In the genomic region with DNA sequence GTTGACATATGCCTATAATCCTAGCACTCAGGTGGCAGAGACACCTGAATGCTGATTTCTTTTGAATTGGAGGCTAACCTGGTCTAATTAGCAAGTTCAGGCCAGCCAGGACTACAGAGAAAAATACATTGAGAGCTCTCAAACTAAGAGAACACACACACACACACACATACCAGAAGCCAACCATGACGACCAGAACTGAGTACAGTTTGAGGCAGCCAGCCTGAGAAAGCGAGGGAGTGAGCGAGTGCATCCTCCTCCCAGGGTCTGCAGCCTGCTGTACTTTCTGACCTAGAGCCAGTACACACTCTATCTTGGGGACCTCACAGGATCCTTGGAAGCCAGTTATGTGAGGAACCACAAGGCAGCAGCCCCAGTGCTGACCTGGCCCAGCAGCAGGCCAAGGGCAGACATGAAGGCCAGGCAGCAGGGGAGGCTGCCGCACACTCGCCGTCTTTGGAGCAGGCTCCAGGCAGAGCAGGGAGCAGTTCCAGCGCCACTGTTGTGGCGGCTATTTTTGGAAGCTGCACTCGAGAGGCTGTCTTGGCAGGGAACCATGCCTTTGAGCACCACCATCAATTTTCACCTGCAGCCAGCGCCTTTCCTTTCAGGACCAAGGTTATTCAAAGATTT, we compare ENCODE assay signal across 9 mouse cellular contexts.
A peak's percentile ranks its signal among the peaks of the same experiment; 100 is the strongest.
DNase-seq lines count a peak whose midpoint lies in the region; ATAC-seq and TF ChIP-seq lines count a peak whose summit lies in the region.
"Had no signal": no experiment of that assay in that cellular context is flagged by ENCODE, and none has a peak within 500 bp of the region (broad histone marks: within the 10 kb centered on the region; RNA-seq: fewer than 3 reads in every experiment).

No protein-coding gene starts in this region.

- ATAC-seq in hindbrain, embryonic 14.5 days (ENCODE audit: low FRiP score): no peak
- peak; percentile 76 for ATAC-seq in heart, postnatal 0 days (ENCODE audit: insufficient read depth, low read depth)
- ATAC-seq in lung, embryonic 14.5 days (ENCODE audit: insufficient read depth): no peak
- ATAC-seq in megakaryocyte, adult 5-6 weeks (ENCODE audit: poor library complexity, severe bottlenecking): no peak
- no peak for ATAC-seq in CD4-positive, CD25-positive, alpha-beta regulatory T cell, adult 4 months

- H3K27ac ChIP-seq in hindbrain, embryonic 14.5 days: peak overlapping the region; percentile 44; the same call in 1 of the 2 replicates
- H3K27ac ChIP-seq in hindbrain, embryonic 10.5 days: no peak overlapping the region; the same call in 1 of the 2 replicates
- H3K27ac ChIP-seq in heart, postnatal 0 days (ENCODE audit: low read depth): peak overlapping the region; percentile 73
- peak overlapping the region; percentile 58; the same call in 1 of the 2 replicates for H3K27ac ChIP-seq in lung, embryonic 14.5 days (ENCODE audit: low read depth)

- no peak overlapping the region for H3K4me2 ChIP-seq in hindbrain, embryonic 14.5 days (replicated peaks)
- no peak overlapping the region for H3K4me2 ChIP-seq in heart, postnatal 0 days (ENCODE audit: low read depth, low read length)
- H3K4me2 ChIP-seq in lung, embryonic 14.5 days: no peak overlapping the region

- peak; percentile 66 for DNase-seq in hindbrain, embryonic 14.5 days (ENCODE audit: low spot score)
- no peak for DNase-seq in hindbrain, embryonic 10.5 days (ENCODE audit: low spot score)
- DNase-seq in cerebellum, adult 9-11 months: peak; percentile 64
- peak; percentile 56 for DNase-seq in heart, postnatal 0 days (ENCODE audit: low spot score)
- DNase-seq in lung, embryonic 14.5 days: peak; percentile 31
- DNase-seq in thymus, postnatal 10 days (ENCODE audit: low spot score in 2 of 2): no peak

- no peaks in the 10 kb centered on the region for H3K27me3 ChIP-seq in hindbrain, embryonic 14.5 days (ENCODE audit: control insufficient read depth, insufficient read depth, low read length)
- no peaks in the 10 kb centered on the region for H3K27me3 ChIP-seq in hindbrain, embryonic 10.5 days (ENCODE audit: insufficient read depth, poor library complexity, severe bottlenecking)
- no peaks in the 10 kb centered on the region for H3K27me3 ChIP-seq in heart, postnatal 0 days (ENCODE audit: control insufficient read depth, insufficient read depth, low read length)
- no peaks in the 10 kb centered on the region for H3K27me3 ChIP-seq in lung, embryonic 14.5 days (ENCODE audit: insufficient read depth, low read length)
- H3K27me3 ChIP-seq: CH12.LX had no signal

- H3K4me3 ChIP-seq in hindbrain, embryonic 14.5 days (replicated peaks; ENCODE audit: low read length): no peak overlapping the region
- no peak overlapping the region for H3K4me3 ChIP-seq in hindbrain, embryonic 10.5 days
- H3K4me3 ChIP-seq in heart, postnatal 0 days (ENCODE audit: low read depth, low read length): no peak overlapping the region
- no peak overlapping the region for H3K4me3 ChIP-seq in lung, embryonic 14.5 days (ENCODE audit: low read depth, low read length)

- peak; percentile 20; the same call in 1 of the 2 replicates for TF ChIP-seq CTCF in heart, postnatal 0 days (IDR thresholded peaks at IDR 0.05; ENCODE audit: low read depth)
- TF ChIP-seq CTCF in lung, embryonic 14.5 days (IDR thresholded peaks at IDR 0.05; ENCODE audit: low read depth): no peak

- WGBS in hindbrain, embryonic 14.5 days: 47% methylated on average over 10 of the region's 10 CpGs
- 57% methylated on average over 10 of the region's 10 CpGs for WGBS in hindbrain, embryonic 10.5 days
- 33% methylated on average over 10 of the region's 10 CpGs for WGBS in heart, postnatal 0 days
- WGBS in lung, embryonic 14.5 days: 54% methylated on average over 10 of the region's 10 CpGs

- H3K4me1 ChIP-seq in hindbrain, embryonic 14.5 days (replicated peaks; ENCODE audit: control insufficient read depth, insufficient read depth, low read length): peaks cover 37% of the 10 kb centered on the region
- H3K4me1 ChIP-seq in hindbrain, embryonic 10.5 days (replicated peaks): peaks cover 40% of the 10 kb centered on the region
- H3K4me1 ChIP-seq in heart, postnatal 0 days (ENCODE audit: control insufficient read depth, insufficient read depth): peaks cover 11% of the 10 kb centered on the region
- no peaks in the 10 kb centered on the region for H3K4me1 ChIP-seq in lung, embryonic 14.5 days (ENCODE audit: insufficient read depth)

- no peak overlapping the region for H3K9ac ChIP-seq in hindbrain, embryonic 14.5 days
- no peak overlapping the region for H3K9ac ChIP-seq in heart, postnatal 0 days (replicated peaks; ENCODE audit: low read depth, low read length)
- no peak overlapping the region for H3K9ac ChIP-seq in lung, embryonic 14.5 days

- H3K36me3 ChIP-seq in hindbrain, embryonic 14.5 days (replicated peaks; ENCODE audit: control insufficient read depth, insufficient read depth): no peaks in the 10 kb centered on the region
- H3K36me3 ChIP-seq in hindbrain, embryonic 10.5 days: no peaks in the 10 kb centered on the region
- H3K36me3 ChIP-seq in heart, postnatal 0 days (replicated peaks; ENCODE audit: control insufficient read depth, insufficient read depth, low read length): no peaks in the 10 kb centered on the region
- no peaks in the 10 kb centered on the region for H3K36me3 ChIP-seq in lung, embryonic 14.5 days (ENCODE audit: insufficient read depth)

- TF ChIP-seq EP300 in heart, postnatal 0 days (IDR thresholded peaks at IDR 0.05; ENCODE audit: low read depth): no peak

- H3K9me3 ChIP-seq in hindbrain, embryonic 14.5 days (ENCODE audit: control insufficient read depth, low read length): no peaks in the 10 kb centered on the region
- H3K9me3 ChIP-seq in hindbrain, embryonic 10.5 days: no peaks in the 10 kb centered on the region
- H3K9me3 ChIP-seq in heart, postnatal 0 days (replicated peaks; ENCODE audit: control insufficient read depth, low read length): no peaks in the 10 kb centered on the region
- H3K9me3 ChIP-seq in lung, embryonic 14.5 days (ENCODE audit: low read depth, low read length): no peaks in the 10 kb centered on the region

Comparison
In these comparisons a context has a peak if more than half of its experiments do, and no peak if none do; other contexts are left out.
1. DNase-seq: peak in hindbrain, embryonic 14.5 days (single experiment), cerebellum, adult 9-11 months (single experiment), heart, postnatal 0 days (single experiment) and lung, embryonic 14.5 days (single experiment); none in hindbrain, embryonic 10.5 days (single experiment) and thymus, postnatal 10 days (0 of 2).